Mouse (Mus musculus) lung, embryonic 14.5 days (tissue): Measurements from ENCODE around the gene Ppat. TPM values are rescaled to one million over a fixed set of nuclear protein-coding genes. Genes with fewer than 3 reads are reported as not detected.
A peak's percentile ranks its signal among the peaks of the same experiment; 100 is the strongest.
"Not testable (repeated sequence)": the region's sequence is repeated elsewhere in the genome, so short reads cannot be mapped to it uniquely, and the experiment has no call there.

Experiments used
- ATAC-seq: fragments of 200-750 bp; cut with Nextera tagmentation; 2 replicates; pipeline ENCODE4 v1.8.0; 2017; ENCODE audit warnings: mild to moderate bottlenecking, moderate TSS enrichment, moderate library complexity; ENCODE audit not compliant: insufficient read depth
- DNase-seq: peaks from one replicate; pipeline ENCODE4 v3.0.0-alpha.2; 2015
- H3K27ac ChIP-seq: fragments of 300-500 bp; sonication (generic); 2 replicates; pipeline ENCODE4 v1.5.1; 2014; ENCODE audit warnings: low read depth, mild to moderate bottlenecking, moderate library complexity
- H3K27me3 ChIP-seq: fragments of 300-500 bp; sonication (generic); 2 replicates; pipeline ENCODE4 v1.6.1; 2014; ENCODE audit warnings: low read length, control low read depth; ENCODE audit not compliant: insufficient read depth
- H3K36me3 ChIP-seq: fragments of 300-500 bp; sonication (generic); 2 replicates; pipeline ENCODE4 v1.6.1; 2014; ENCODE audit warnings: control low read depth; ENCODE audit not compliant: insufficient read depth
- H3K4me1 ChIP-seq: fragments of 300-500 bp; sonication (generic); 2 replicates; pipeline ENCODE4 v1.6.1; 2014; ENCODE audit warnings: antibody characterized with exemption, control low read depth; ENCODE audit not compliant: insufficient read depth
- H3K4me2 ChIP-seq: fragments of 300-500 bp; sonication (generic); 2 replicates; pipeline ENCODE4 v1.6.1; 2014; ENCODE audit warnings: mild to moderate bottlenecking
- H3K4me3 ChIP-seq: fragments of 300-500 bp; sonication (generic); 2 replicates; pipeline ENCODE4 v1.5.1; 2014; ENCODE audit warnings: low read depth, low read length
- H3K9ac ChIP-seq: fragments of 300-500 bp; sonication (generic); 2 replicates; pipeline ENCODE4 v1.6.1; 2014
- H3K9me3 ChIP-seq: fragments of 300-500 bp; sonication (generic); 2 replicates; pipeline ENCODE4 v1.6.1; 2016; ENCODE audit warnings: low read depth, low read length, control low read depth
- CTCF ChIP-seq: IDR thresholded peaks from 2 replicates; pipeline ENCODE4 v1.5.1; 2016; ENCODE audit warnings: antibody characterized with exemption, low read depth
- WGBS: fragments of 180-500 bp; shearing (Covaris S2); extraction: QIAGEN DNeasy Blood & Tissue Kit; methylation state at CpG from one replicate; pipeline ENCODE4 v1.1.7; 2014; 5-methylcytosine and 5-hydroxymethylcytosine counted together
- polyA plus RNA-seq: library from polyadenylated mRNA; unstranded; fragments of >200 nt; fragmentation: Nextera tagmentation; extraction: Ambion mirVana; gene quantifications from 2 replicates; pipeline ENCODE4 v1.2.1, GENCODE M21; 2014

Ppat gene
- polyA plus RNA-seq, 1 experiment from 2014 or later = 47.0 TPM

DNA sequence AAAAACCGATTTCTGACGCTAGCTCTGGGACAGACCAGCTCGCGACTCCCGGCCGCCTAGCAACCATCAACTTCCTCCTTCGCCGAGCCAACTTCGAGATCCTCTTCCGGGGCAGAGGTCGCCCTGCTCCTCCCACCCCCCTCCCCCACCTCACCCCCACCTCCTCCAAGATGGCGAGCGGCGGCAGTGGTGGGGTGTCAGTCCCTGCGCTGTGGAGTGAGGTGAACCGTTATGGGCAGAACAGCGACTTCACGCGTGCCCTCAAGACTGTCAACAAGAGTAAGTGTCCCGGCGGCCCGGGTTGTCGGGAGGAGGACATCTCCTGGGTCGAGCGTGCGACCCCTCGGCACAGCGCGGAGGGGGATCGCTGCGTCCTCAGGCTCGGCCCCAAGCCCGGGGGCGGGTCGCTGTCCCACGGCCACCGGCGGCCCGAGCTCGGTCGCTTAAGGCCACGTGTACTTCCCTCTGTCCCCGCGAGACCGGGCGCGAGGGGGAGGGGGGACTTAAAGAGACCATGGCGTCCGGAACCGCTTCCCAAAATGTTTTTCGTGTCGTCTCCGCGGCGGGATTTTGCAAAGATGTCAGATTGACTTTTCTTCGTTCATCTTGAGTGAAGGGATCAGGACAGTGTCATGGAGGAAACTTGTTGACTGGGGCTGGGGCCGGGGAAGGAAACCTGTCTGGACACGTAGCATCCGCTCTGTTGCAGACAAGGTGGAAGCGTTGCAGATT, 23.3 kb upstream of the Ppat start, which contains the start of gene Srp72:
TSS of gene Srp72 (plus strand) at position 130 of the 732 bp plus-strand sequence.
- H3K27ac ChIP-seq = peak within 1 kb of the TSS; percentile 89
- H3K9ac ChIP-seq = peak within 1 kb of the TSS; percentile 83
- under 1% methylated on average over 57 of the region's 60 CpGs for WGBS
- DNase-seq = peak; percentile 92
- H3K4me3 ChIP-seq = peak within 1 kb of the TSS; percentile 91
- no peaks in the 10 kb centered on the region for H3K27me3 ChIP-seq
- H3K36me3 ChIP-seq = peaks cover 32% of the 10 kb centered on the region
- H3K9me3 ChIP-seq = no peaks in the 10 kb centered on the region
- peak within 1 kb of the TSS; percentile 88 for H3K4me2 ChIP-seq
- no peaks in the 10 kb centered on the region for H3K4me1 ChIP-seq
- TF ChIP-seq CTCF = no peak
- peak; percentile 94 for ATAC-seq

- H3K27ac ChIP-seq = no peak overlapping the region
- no peaks in the 10 kb centered on the region for H3K27me3 ChIP-seq
- ATAC-seq = no peak; the same call in 1 of the 2 replicates
Measured at GRCm38 (mm10) chr5:76974207-76974553, 22.8 kb upstream of the Ppat start.

DNA sequence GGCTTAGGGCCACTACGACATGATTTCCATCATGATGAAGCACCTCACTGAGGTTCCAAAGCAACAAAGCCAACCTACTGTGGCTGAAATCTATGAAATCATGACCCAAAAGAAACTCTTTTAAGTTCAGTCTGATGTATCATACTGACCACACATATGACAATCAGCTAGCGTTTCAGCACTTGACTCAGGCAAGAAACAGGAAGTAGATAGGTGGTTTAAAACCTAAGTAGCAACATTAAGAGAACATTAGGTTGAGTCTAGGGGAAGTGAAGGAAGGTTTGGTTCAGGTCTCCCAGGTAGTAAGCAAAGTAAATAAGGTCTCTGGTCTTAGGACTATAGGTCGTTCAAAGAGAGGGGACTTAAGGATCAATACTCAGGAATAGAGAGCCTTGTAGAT, 22.1 kb upstream of the Ppat start:
- Histone ChIP-seq H3K9ac (no peak overlapping the region), H3K4me1 (no peaks in the 10 kb centered on the region), H3K27ac (no peak overlapping the region), H3K27me3 (no peaks in the 10 kb centered on the region), H3K4me3 (peak overlapping the region; percentile 91), H3K9me3 (no peaks in the 10 kb centered on the region), H3K36me3 (peaks cover 32% of the 10 kb centered on the region), H3K4me2 (peak overlapping the region; percentile 88)
- TF ChIP-seq CTCF = no peak
- 63% methylated on average over 3 of the region's 3 CpGs for WGBS
- no peak for DNase-seq
- no peak for ATAC-seq

More at GRCm38 (mm10) chr5:76974207-76974553, 22.8 kb upstream of the Ppat start:
- Histone ChIP-seq H3K4me1 (no peaks in the 10 kb centered on the region), H3K4me3 (peak overlapping the region; percentile 91), H3K9me3 (no peaks in the 10 kb centered on the region), H3K4me2 (peak overlapping the region; percentile 88), H3K36me3 (peaks cover 32% of the 10 kb centered on the region), H3K9ac (peak overlapping the region; percentile 83)
- WGBS = 2% methylated on average over 17 of the region's 17 CpGs
- no peak for TF ChIP-seq CTCF
- DNase-seq = no peak

- H3K27ac ChIP-seq, H3K27me3 ChIP-seq, DNase-seq, ATAC-seq, H3K4me1 ChIP-seq, H3K4me3 ChIP-seq, H3K9ac ChIP-seq, H3K4me2 ChIP-seq, H3K9me3 ChIP-seq: not testable (repeated sequence)
- peaks cover 38% of the 10 kb centered on the region for H3K36me3 ChIP-seq
- 37% methylated on average over 1 of the region's 1 CpGs for WGBS
Measured at GRCm38 (mm10) chr5:76971115-76971514, 19.7 kb upstream of the Ppat start.

DNA sequence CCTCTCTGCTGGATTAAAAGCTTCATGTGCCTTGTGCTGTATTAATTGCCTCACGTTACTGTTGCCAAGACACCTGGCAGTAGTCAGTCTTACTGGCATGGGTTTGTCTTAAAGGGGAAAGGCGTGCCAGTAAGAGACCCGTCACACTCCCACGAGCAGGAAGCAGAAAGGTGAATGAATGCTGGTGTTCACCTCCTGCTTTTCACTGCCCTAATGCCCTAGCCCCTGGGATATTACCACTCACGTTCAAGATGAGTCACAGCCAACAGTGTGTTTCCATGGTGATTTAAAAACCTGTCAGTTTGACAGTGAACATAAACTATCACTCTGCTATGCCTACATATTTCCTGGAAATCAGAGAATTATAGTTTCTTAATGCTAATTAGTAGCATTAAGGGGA, 17.9 kb upstream of the Ppat start:
- WGBS = 72% methylated on average over 5 of the region's 5 CpGs
- no peak for ATAC-seq
- H3K4me1 ChIP-seq = no peaks in the 10 kb centered on the region
- no peak for DNase-seq
- no peak overlapping the region for H3K4me2 ChIP-seq
- H3K36me3 ChIP-seq = peaks cover 56% of the 10 kb centered on the region
- no peak for TF ChIP-seq CTCF
- H3K27ac ChIP-seq = no peak overlapping the region
- H3K9ac ChIP-seq = no peak overlapping the region
- no peak overlapping the region for H3K4me3 ChIP-seq
- no peaks in the 10 kb centered on the region for H3K27me3 ChIP-seq
- no peaks in the 10 kb centered on the region for H3K9me3 ChIP-seq

DNA sequence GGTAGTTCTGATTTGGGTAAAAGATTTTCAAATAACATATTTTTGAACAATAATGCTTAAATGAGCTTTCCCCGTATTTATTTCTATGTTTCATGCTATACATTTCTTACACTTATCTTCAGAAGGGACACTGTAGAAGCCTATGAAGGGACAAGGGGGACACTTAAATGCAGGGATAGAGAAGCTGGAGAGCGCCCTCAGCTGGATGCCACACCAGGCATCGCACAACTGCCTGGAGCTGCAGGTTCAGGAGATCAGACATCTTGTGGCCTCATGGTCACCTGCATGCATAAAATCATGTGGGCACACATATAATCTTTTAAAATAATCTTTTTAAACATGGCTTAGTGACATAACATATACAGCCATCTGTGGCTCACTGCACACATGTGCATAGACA, 13.3 kb upstream of the Ppat start:
- H3K27me3 ChIP-seq = no peaks in the 10 kb centered on the region

GRCm38 (mm10) chr5:76962545-76962944, 11.2 kb upstream of the Ppat start:
- no peaks in the 10 kb centered on the region for H3K9me3 ChIP-seq
- WGBS = 76% methylated on average over 11 of the region's 11 CpGs
- TF ChIP-seq CTCF = no peak
- H3K36me3 ChIP-seq = peaks cover 96% of the 10 kb centered on the region
- DNase-seq = no peak
- no peak overlapping the region for H3K4me2 ChIP-seq
- no peak overlapping the region for H3K9ac ChIP-seq
- no peak for ATAC-seq
- H3K27me3 ChIP-seq = no peaks in the 10 kb centered on the region
- H3K4me3 ChIP-seq = no peak overlapping the region
- no peak overlapping the region for H3K27ac ChIP-seq
- no peaks in the 10 kb centered on the region for H3K4me1 ChIP-seq

More for the DNA sequence above, 13.3 kb upstream of the Ppat start:
- Histone ChIP-seq H3K27ac (no peak overlapping the region), H3K4me2 (no peak overlapping the region), H3K9ac (no peak overlapping the region), H3K9me3 (no peaks in the 10 kb centered on the region), H3K36me3 (peaks cover 94% of the 10 kb centered on the region), H3K4me1 (no peaks in the 10 kb centered on the region), H3K4me3 (no peak overlapping the region)
- no peak for DNase-seq
- TF ChIP-seq CTCF = no peak
- ATAC-seq = no peak
- WGBS = 90% methylated on average over 3 of the region's 3 CpGs
